Mouse (Mus musculus) A20 (cell line): ENCODE measurements around the gene Lrpprc.
"Not testable (repeated sequence)": the region's sequence is repeated elsewhere in the genome, so short reads cannot be mapped to it uniquely, and the experiment has no call there.

ENCODE experiments used
- DNase-seq: peaks from one replicate; pipeline ENCODE4 v3.0.0-alpha.2; 2011; ENCODE audit warnings: low read depth, low spot score

Gene Lrpprc

GRCm38 (mm10) chr17:84790447-84791098 is at the start of gene Lrpprc:
Gene Lrpprc, minus strand, starts transcription at chr17:84790789.
- peak; percentile 98 for DNase-seq

DNA sequence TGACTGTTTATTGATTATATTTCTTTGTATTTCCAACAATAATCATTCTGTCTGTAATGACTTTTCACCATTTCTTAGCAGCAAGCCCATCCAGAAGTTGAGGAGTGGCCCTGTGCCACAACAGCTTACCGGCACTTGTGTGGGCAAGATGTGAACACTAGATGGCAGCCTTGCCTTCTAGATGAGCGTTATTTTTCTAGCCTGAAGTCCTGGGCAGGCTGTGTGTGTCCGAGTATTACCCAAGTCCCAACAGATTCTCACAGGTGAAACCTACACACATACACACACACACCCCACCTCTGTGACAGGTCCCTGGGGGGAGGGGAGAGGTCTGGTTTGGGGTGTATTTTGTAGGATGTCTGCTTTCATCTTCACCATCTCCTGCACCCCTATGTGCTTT is 47.2 kb upstream of the Lrpprc start:
- peak; percentile 63 for DNase-seq

DNA sequence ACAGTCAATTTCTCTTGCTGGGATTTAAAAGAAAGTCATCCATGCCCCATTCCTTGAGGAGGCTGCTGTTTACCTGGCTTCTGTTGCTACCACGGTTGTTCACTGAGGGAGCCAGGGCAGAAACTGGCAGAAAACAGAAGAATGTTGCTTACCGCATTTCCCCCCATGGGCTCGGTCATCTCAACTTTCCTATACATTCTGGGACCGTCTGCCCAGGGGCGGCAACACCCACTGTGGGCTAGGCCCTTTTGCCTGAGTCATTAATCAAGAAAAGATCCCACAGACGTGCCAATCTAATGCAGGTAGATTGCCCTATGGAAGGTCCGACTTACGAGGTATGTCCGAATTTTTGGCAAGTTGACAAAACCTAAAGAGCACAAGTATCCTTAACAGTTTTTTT is 44.7 kb upstream of the Lrpprc start:
- no peak for DNase-seq

DNA sequence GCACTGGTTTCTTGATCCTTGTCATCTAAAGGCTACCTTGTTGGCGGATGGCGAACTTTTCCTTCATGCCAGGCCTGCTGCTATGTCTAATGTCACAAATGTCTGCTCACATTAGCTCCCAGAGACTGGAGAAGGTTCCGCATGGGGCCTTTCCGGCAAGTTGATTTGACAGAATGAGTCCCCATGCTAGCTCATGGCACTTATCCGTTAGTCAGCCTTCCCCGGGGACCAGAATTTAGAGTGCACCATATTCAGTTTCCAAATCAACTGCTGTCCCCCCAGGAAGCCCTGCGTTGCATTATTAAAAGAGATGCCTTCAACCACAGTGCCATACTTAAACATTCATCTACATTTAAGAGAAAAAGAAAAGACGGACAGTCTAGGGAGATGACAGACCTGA is 41.8 kb upstream of the Lrpprc start:
- no peak for DNase-seq

GRCm38 (mm10) chr17:84828301-84828700 is 37.7 kb upstream of the Lrpprc start:
- DNase-seq = no peak

DNA sequence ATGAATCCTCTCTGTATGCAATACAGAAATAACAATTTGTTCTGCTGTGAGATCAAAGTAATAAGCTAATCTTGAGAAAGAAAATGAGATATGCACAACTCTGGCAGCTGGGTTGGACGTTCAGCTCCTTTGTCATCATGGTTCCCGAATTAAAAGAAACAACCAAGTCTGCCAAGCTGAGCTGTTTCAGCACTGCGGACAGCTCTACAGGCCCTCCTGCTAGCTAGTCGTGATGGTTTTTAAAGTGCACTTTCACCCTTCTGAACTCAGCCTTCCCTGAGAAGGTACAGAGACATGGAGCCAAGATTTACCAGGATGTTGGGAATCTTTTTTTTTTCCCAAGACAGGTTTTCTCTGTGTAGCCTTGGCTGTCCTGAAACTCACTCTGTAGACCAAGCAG is 30.0 kb upstream of the Lrpprc start:
- peak; percentile 16 for DNase-seq

- no peak for DNase-seq
These were observed 27.8 kb upstream of the Lrpprc start for GRCm38 (mm10) chr17:84818390-84818789.

DNA sequence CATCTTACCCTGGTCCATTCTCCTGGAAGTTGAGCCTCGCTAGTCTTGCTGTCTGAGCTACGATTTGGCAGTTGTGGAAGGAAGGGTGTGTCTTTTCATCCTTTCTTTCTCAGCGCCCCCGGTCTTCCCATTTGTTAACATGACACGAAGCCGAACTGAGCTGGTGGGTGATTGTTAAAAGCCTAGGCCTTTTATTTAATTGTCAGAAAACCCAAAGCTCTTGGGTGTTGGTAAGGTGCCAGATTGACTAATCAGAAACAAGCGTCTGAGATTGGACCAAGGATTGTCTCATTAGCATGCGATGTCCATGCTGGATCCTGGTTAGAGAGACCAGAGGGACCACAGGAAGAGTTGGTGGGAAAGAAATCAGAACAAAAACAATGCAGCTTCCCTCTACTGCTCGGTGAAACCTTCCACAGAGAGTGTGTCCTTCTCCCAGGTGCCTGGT is 25.4 kb upstream of the Lrpprc start:
- DNase-seq = no peak

- DNase-seq = no peak
These were observed 24.3 kb upstream of the Lrpprc start for GRCm38 (mm10) chr17:84814905-84815304.

DNA sequence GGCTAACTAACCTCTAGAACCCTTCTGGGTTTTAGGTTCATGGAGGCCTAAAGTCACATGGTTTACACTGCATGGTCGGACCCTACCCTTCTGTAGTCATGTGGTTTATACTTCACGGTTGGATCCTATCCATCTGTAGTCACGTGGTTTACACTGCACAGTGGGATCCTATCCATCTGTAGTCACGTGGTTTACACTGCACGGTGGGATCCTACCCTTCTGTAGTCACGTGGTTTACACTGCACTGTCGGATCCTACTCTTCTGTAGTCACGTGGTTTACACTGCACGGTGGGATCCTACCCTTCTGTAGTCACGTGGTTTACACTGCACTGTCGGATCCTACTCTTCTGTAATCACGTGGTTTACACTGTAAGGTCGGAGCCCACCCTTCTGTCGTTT is 23.6 kb upstream of the Lrpprc start:
- not testable (repeated sequence) for DNase-seq

GRCm38 (mm10) chr17:84792006-84792405 is 1.4 kb upstream of the Lrpprc start:
- DNase-seq = no peak

DNA sequence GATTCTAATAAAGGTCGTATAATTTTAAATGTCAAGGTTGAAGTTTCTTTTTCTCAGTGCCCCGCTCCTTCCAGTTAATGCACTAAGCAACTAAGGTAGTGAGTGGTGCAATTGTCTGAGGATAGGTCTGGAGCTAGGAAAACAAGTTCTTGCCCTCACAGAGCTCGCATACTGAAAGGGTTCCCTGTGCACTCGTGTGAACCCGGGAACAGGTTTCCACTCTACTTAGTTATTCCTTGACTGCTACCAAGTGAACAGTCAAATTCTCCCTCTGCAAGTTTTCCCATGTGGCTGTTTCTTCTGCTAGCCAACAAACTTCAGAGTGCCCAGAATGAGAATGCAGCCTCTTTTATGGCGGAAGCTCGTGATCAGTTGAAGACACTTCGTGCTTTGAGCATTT is 567 bp upstream of the Lrpprc start:
- DNase-seq = no peak

DNA sequence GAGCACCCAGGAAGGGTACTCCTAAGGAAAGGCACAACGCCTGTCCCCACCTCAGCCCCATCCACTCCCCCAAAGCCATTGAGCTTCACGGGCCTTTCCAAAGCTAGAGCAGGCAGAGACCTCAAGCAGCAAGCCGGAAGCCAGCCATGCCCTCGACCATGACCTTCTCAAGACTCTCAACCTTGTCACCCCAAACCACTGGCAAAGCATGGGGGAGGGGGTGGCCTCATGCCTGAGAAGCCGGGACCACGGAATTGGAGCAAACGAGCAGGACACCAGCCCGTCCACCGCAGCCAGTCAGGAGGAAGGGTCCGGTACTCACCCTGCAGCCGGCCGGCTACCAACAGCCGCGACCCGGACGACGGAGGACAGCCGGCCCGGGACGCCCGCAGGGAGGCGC is 546 bp downstream of the Lrpprc start:
- DNase-seq = no peak

DNA sequence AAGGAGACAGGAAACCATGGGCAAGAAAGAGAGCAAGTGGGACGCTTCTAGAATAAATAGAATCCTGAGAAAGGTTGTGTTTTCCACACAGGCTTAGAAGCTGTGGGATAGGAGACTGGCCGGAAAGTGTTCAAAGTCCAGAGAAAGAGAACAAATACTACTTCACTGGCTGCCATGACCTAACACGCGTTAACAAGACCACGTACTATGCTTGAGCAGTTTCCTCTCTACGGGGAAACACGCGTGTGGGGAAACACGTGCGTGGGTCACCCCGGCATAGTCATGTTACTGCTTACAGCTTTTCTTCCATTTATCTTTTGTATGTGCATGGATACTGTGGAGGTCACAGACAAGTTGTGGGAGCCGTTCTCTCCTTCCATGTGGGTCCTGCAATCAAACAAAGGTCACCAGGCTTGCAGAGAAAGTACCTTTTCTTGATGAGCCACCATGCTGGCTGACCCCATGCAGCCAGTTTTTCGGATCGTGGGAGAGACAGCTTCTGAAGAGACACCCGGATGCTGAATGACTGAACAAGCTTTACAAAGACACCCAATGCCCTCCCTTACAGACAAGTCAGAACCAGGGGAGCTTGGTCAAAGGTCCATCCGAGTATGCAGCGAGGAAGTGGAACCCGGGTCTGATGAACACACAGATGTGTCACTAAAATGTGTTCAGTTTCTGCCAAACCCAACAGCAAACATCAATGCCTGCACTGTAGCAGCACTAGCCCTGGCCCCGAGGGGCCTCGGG is 2.0 kb downstream of the Lrpprc start:
- no peak for DNase-seq

DNA sequence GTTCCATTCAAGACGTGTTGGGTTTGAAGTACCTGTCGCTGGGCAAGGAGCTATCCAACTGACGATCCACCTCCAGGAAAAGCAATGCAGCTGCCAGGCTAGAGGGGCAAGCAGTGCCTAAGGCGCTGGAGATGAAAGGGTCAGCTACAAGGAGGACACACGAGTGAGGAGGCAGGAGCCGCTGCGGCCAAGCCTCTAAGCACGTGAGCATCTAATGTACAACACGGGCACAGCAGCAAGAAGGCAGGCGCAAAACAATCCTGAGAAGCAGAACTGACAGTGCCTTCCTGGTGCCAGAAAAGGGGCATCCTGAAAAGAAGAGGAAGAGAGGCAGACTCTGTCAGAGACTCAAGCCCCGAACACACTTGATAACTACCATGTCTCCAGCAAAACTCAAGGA is 3.1 kb downstream of the Lrpprc start:
- DNase-seq = no peak

GRCm38 (mm10) chr17:84786911-84787310 is 3.7 kb downstream of the Lrpprc start:
- DNase-seq = no peak

GRCm38 (mm10) chr17:84785176-84785575 is 5.4 kb downstream of the Lrpprc start:
- no peak for DNase-seq

DNA sequence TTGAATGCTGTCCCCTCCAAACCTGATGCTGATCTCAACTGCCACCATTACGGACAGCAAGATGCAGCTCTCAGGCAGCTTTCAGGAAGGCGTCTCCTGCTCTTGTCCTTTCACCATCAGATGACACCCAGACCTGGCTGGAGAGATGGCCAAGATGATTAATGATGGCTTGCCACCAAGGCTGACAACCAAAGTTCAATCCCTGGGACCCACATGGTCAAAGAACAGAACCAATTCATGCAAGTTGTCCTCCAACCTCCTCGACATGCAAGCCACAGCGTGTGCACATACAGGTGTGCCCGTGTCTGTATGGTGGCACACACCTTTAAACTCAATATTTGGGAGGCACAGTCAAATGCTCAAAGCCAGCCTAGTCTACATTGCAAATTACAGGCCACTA is 7.1 kb downstream of the Lrpprc start:
- DNase-seq = no peak

GRCm38 (mm10) chr17:84780321-84780720 is 10.3 kb downstream of the Lrpprc start:
- DNase-seq = no peak

DNA sequence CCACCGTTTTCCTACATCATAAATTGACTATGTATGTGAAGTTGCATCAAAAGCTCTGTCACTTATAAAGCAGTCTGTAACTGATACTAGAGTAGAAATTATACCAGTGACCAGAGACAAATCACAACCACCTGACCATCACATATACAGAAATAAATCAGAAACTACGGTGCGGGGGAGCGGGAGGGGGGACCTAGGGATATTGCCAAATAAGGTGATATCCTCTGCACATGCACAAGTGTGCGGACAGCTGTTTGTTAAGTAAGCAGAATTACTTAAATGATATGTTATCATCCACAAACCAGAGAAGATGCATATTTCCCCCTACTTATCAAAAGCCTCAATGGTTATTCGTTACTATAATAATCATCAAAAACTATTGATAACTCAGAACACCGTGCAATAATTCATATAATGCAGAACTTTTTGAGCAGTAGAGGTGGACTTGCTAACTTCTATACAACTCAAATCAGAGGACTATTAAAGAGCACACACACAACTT is 12.1 kb downstream of the Lrpprc start:
- DNase-seq = no peak

DNA sequence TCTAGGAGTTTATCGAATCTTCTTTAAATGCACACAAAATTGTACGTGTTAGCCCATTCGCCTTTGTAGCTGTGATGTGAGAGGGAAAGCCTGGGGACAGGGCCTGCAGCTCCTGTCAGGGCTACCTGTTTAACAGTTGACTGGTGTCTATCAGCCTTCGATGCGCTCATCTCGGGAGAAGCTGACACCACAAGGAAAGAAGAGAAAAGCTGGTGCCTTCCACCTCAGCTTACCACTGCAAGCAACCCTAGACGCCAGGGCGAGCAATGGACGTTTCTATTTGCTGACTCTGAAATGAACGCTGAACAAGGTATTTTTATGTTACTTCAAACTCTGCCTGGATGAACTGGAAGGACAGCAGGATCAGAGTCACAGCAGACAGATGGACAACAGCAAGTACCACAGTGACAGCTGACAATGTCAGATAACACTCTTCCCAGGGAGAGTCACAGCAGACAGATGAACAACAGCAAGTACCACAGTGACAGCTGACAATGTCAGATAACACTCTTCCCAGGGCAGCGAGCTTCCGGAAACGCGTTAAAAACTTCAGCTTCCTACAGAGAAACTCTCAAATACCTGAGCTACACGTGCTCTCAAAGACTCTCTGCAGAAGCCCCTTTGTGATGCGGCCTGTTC is 14.1 kb downstream of the Lrpprc start:
- no peak for DNase-seq

DNA sequence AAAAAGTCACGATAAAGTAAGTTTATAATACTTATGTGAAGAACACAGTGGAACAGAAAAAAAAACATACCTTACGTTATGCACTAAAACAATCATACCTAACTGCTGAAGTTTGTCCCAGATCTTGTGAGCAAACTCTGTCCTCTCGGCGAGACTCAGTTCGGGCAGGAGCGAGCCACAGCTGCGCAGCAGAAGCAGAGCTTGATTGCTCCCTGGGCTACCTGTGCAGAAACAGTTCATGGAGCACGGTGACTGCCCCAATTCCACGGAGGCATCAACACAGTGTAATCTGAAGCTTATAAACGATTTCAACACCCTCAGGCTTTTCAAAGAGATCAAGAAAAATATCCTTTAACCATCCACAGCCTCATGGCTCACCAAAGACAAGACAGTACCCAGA is 15.3 kb downstream of the Lrpprc start:
- no peak for DNase-seq

GRCm38 (mm10) chr17:84771882-84772281 is 18.7 kb downstream of the Lrpprc start:
- DNase-seq = no peak
